Mouse (Mus musculus): ENCODE results near the gene Prl8a6. TPM values are rescaled to one million over a fixed set of nuclear protein-coding genes. Genes with fewer than 3 reads are reported as not detected.

The Prl8a6 gene
- polyA plus RNA-seq (2014; fragmentation: Nextera tagmentation; extraction: Ambion mirVana) = not detected in 2 replicates

DNA sequence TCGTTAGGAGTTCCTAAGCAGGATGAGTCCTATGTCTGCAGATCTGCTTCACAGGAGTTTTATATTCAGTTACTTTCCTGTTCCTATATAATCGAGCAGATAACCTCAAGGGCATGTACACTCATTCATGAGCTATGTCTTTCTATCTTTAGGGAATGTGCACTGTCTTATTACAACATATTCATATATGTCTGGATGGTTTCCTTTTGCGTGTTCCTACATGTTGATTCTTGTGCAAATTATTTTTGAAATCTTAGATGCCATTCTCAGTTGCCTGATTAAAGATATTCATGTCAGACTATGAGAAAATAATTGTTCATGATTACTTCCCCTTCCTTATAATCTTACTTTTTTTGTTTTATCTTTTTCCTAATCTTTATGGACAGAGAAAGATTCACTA, at the start of gene Prl8a6:
Gene Prl8a6 (minus strand): TSS at position 101 of the 400 bp plus-strand sequence.
- no peak within 1 kb of the TSS for H3K4me2 ChIP-seq (ENCODE audit: low read depth, low read length)
- DNase-seq (ENCODE audit: low spot score) (no peak), ATAC-seq (replicated peaks; ENCODE audit: insufficient number of reproducible peaks, low FRiP score, low TSS enrichment, low read depth) (no peak)
- WGBS = 84% methylated on average over 3 of the region's 3 CpGs
- no peak within 1 kb of the TSS for H3K27ac ChIP-seq (replicated peaks; ENCODE audit: low read depth, low read length)
- no peak within 1 kb of the TSS for H3K9ac ChIP-seq (replicated peaks; ENCODE audit: low read length)
- H3K9me3 ChIP-seq (replicated peaks; ENCODE audit: control insufficient read depth, low read length) = no peaks in the 10 kb centered on the region
- H3K4me1 ChIP-seq (ENCODE audit: control insufficient read depth, insufficient read depth, low read length) = no peaks in the 10 kb centered on the region
- H3K27me3 ChIP-seq (ENCODE audit: control insufficient read depth, insufficient read depth, low read length) = no peaks in the 10 kb centered on the region
- H3K36me3 ChIP-seq (replicated peaks; ENCODE audit: control insufficient read depth, insufficient read depth, low read depth, low read length) = no peaks in the 10 kb centered on the region
- H3K4me3 ChIP-seq (ENCODE audit: low read depth, low read length) = no peak within 1 kb of the TSS

DNA sequence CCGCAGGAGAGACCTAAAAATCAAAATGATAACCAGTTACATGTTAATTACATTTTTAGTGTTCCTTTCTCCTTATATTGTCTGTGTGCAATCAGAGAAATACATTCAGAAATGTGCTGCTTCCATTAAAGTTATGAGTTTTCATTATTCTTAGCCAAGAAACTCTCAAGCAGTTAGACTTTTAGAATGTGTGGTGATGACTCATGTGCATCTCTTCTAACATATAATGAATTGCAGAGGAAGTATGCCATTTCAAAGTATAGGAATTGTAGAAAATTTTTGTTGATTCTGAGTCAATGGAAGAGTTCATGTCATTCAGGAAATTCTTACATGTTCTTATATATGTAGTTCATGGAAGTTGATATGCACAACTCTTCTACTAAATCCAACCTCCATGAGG, 5.3 kb downstream of the Prl8a6 start:
- H3K27ac ChIP-seq (replicated peaks; ENCODE audit: low read depth, low read length) = no peak overlapping the region
- no peaks in the 10 kb centered on the region for H3K36me3 ChIP-seq (replicated peaks; ENCODE audit: control insufficient read depth, insufficient read depth, low read depth, low read length)
- 84% methylated on average over 1 of the region's 1 CpGs for WGBS
- no peaks in the 10 kb centered on the region for H3K4me1 ChIP-seq (ENCODE audit: control insufficient read depth, insufficient read depth, low read length)
- H3K9ac ChIP-seq (replicated peaks; ENCODE audit: low read length) = no peak overlapping the region
- ATAC-seq (replicated peaks; ENCODE audit: insufficient number of reproducible peaks, low FRiP score, low TSS enrichment, low read depth) (no peak), DNase-seq (ENCODE audit: low spot score) (no peak)
- no peak overlapping the region for H3K4me2 ChIP-seq (ENCODE audit: low read depth, low read length)
- H3K4me3 ChIP-seq (ENCODE audit: low read depth, low read length) = no peak overlapping the region
- no peaks in the 10 kb centered on the region for H3K27me3 ChIP-seq (ENCODE audit: control insufficient read depth, insufficient read depth, low read length)
- no peaks in the 10 kb centered on the region for H3K9me3 ChIP-seq (replicated peaks; ENCODE audit: control insufficient read depth, low read length)

DNA sequence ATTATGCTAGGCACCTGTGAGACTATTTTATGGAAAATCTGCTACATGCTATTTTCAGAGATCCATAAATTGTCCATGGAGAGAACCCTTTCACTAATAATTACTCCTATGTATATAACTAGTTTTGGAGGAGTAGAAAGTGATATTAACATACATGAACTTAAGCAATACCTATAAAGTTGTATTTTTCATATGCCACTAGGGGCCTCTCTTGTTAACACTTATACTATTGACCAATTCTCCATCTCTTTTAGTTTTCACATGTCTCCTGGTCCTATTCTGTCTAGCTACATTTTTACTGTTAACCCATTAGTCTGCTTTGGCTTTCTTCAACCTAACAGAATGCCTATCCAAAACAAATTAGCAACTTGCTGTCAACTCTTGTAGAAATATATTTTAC, 24.8 kb downstream of the Prl8a6 start:
- no peak overlapping the region for H3K4me3 ChIP-seq (ENCODE audit: low read depth, low read length)
- H3K27ac ChIP-seq (replicated peaks; ENCODE audit: low read depth, low read length) = no peak overlapping the region
- no peaks in the 10 kb centered on the region for H3K27me3 ChIP-seq (ENCODE audit: control insufficient read depth, insufficient read depth, low read length)
- no peak overlapping the region for H3K4me2 ChIP-seq (ENCODE audit: low read depth, low read length)
- DNase-seq (ENCODE audit: low spot score) (no peak), ATAC-seq (replicated peaks; ENCODE audit: insufficient number of reproducible peaks, low FRiP score, low TSS enrichment, low read depth) (no peak)
- H3K9ac ChIP-seq (replicated peaks; ENCODE audit: low read length) = no peak overlapping the region
- no peaks in the 10 kb centered on the region for H3K36me3 ChIP-seq (replicated peaks; ENCODE audit: control insufficient read depth, insufficient read depth, low read depth, low read length)
- no peaks in the 10 kb centered on the region for H3K9me3 ChIP-seq (replicated peaks; ENCODE audit: control insufficient read depth, low read length)
- H3K4me1 ChIP-seq (ENCODE audit: control insufficient read depth, insufficient read depth, low read length) = no peaks in the 10 kb centered on the region

DNA sequence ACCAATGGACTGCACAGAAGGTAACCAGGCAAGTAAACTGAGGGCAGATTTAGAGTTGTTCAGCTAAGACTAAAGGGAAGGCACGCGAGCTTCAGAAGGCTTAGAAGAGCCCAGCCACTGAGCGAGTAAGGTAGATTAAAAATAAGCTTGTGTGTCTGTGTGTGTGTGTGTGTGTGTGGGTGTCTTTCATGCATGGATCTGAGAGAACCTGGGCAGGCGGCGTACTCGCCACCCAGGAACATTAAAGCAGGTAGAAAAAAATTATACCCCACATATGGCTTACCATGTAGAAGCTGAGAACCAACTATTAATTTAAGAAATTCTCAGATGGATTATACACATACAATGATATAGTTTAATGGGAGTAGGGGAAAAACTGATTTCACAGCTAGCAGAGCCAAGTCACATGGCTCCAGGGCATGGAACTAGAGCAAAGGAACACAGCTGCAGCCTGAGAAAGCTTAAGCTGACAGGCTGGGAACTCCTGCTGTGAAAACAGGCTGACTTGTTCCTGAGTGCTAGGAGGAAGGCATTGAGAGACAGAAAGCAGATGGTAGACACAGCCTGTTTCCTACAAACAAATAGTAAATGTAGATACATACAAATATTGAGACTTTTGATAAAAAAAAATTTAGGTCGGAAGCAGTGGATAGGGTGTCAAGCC, 39.3 kb downstream of the Prl8a6 start:
- WGBS = 89% methylated on average over 7 of the region's 7 CpGs
- DNase-seq (ENCODE audit: low spot score) (peak; percentile 17), ATAC-seq (replicated peaks; ENCODE audit: insufficient number of reproducible peaks, low FRiP score, low TSS enrichment, low read depth) (no peak)
- no peak overlapping the region for H3K9ac ChIP-seq (replicated peaks; ENCODE audit: low read length)
- no peaks in the 10 kb centered on the region for H3K27me3 ChIP-seq (ENCODE audit: control insufficient read depth, insufficient read depth, low read length)
- no peaks in the 10 kb centered on the region for H3K9me3 ChIP-seq (replicated peaks; ENCODE audit: control insufficient read depth, low read length)
- no peaks in the 10 kb centered on the region for H3K4me1 ChIP-seq (ENCODE audit: control insufficient read depth, insufficient read depth, low read length)
- H3K27ac ChIP-seq (replicated peaks; ENCODE audit: low read depth, low read length) = no peak overlapping the region
- H3K4me3 ChIP-seq (ENCODE audit: low read depth, low read length) = no peak overlapping the region
- no peak overlapping the region for H3K4me2 ChIP-seq (ENCODE audit: low read depth, low read length)
- H3K36me3 ChIP-seq (replicated peaks; ENCODE audit: control insufficient read depth, insufficient read depth, low read depth, low read length) = no peaks in the 10 kb centered on the region

DNA sequence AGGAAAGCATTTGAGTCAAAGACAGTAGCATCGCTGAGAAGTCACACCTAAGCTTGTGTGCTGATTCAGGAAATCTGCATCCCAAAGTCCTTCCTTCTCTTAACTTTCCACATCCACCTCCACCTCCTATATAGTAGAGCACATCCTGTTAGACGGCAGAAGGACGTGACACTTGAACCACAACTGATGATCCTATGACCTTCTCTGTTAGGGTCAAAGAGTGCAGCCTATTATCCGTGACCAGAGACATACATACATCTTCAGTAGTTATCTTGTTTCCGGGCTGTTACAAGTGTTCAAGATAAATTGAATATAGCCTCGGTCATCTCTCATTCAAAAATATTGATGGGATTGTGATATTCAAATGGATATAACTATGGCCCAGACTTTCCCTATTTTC, 47.7 kb downstream of the Prl8a6 start, which contains the start of gene Prl2b1:
Gene Prl2b1 (minus strand): TSS at position 101 of the 400 bp plus-strand sequence.
- H3K27ac ChIP-seq (replicated peaks; ENCODE audit: low read depth, low read length) = no peak within 1 kb of the TSS
- 70% methylated on average over 6 of the region's 6 CpGs for WGBS
- H3K4me2 ChIP-seq (ENCODE audit: low read depth, low read length) = no peak within 1 kb of the TSS
- H3K4me1 ChIP-seq (ENCODE audit: control insufficient read depth, insufficient read depth, low read length) = no peaks in the 10 kb centered on the region
- no peak within 1 kb of the TSS for H3K4me3 ChIP-seq (ENCODE audit: low read depth, low read length)
- H3K36me3 ChIP-seq (replicated peaks; ENCODE audit: control insufficient read depth, insufficient read depth, low read depth, low read length) = no peaks in the 10 kb centered on the region
- no peaks in the 10 kb centered on the region for H3K27me3 ChIP-seq (ENCODE audit: control insufficient read depth, insufficient read depth, low read length)
- ATAC-seq (replicated peaks; ENCODE audit: insufficient number of reproducible peaks, low FRiP score, low TSS enrichment, low read depth) (no peak), DNase-seq (ENCODE audit: low spot score) (no peak)
- H3K9me3 ChIP-seq (replicated peaks; ENCODE audit: control insufficient read depth, low read length) = no peaks in the 10 kb centered on the region
- no peak within 1 kb of the TSS for H3K9ac ChIP-seq (replicated peaks; ENCODE audit: low read length)

Other genes with a start within 250 kb of the Prl8a6 start
- gene Prl3c1, start 242.0 kb downstream of the Prl8a6 start, polyA plus RNA-seq (2014; fragmentation: Nextera tagmentation; extraction: Ambion mirVana) = not detected in 2 replicates
- 0.91 and 1.4 TPM in 2 replicates for gene Prl3b1, start 196.8 kb downstream of the Prl8a6 start, polyA plus RNA-seq (2014; fragmentation: Nextera tagmentation; extraction: Ambion mirVana)
- gene Prl3a1, start 179.3 kb downstream of the Prl8a6 start, polyA plus RNA-seq (2014; fragmentation: Nextera tagmentation; extraction: Ambion mirVana) = not detected in 2 replicates
- gene Prl6a1, start 126.1 kb downstream of the Prl8a6 start, polyA plus RNA-seq (2014; fragmentation: Nextera tagmentation; extraction: Ambion mirVana) = not detected in 2 replicates
- not detected in 2 replicates for gene Prl8a2, start 93.0 kb downstream of the Prl8a6 start, polyA plus RNA-seq (2014; fragmentation: Nextera tagmentation; extraction: Ambion mirVana)
- gene Prl2b1, start 47.8 kb downstream of the Prl8a6 start, polyA plus RNA-seq (2014; fragmentation: Nextera tagmentation; extraction: Ambion mirVana) = not detected in 2 replicates
- not detected in 2 replicates for gene Prl8a8, start 74.5 kb upstream of the Prl8a6 start, polyA plus RNA-seq (2014; fragmentation: Nextera tagmentation; extraction: Ambion mirVana)
- not detected in 2 replicates for gene Prl8a9, start 125.9 kb upstream of the Prl8a6 start, polyA plus RNA-seq (2014; fragmentation: Nextera tagmentation; extraction: Ambion mirVana)
- gene Prl8a1, start 143.5 kb upstream of the Prl8a6 start, polyA plus RNA-seq (2014; fragmentation: Nextera tagmentation; extraction: Ambion mirVana) = not detected in 2 replicates
- not detected in 2 replicates for gene Prl7b1, start 171.9 kb upstream of the Prl8a6 start, polyA plus RNA-seq (2014; fragmentation: Nextera tagmentation; extraction: Ambion mirVana)
- not detected in 2 replicates for gene Prl7a1, start 203.8 kb upstream of the Prl8a6 start, polyA plus RNA-seq (2014; fragmentation: Nextera tagmentation; extraction: Ambion mirVana)
- not detected in 2 replicates for gene Prl7a2, start 229.3 kb upstream of the Prl8a6 start, polyA plus RNA-seq (2014; fragmentation: Nextera tagmentation; extraction: Ambion mirVana)

Data from embryonic facial prominence, embryonic 11.5 days (tissue).